Mouse (Mus musculus) heart, postnatal 0 days (tissue): ENCODE measurements at regions not wholly inside any gene's neighbourhood (a gene's known extent, or its start where the extent isn't known, plus 50 kb on each side); places are given as distances from the start of the nearest gene placed in this dataset.
"Not testable (repeated sequence)": the region's sequence is repeated elsewhere in the genome, so short reads cannot be mapped to it uniquely, and the experiment has no call there.

Experiments
- ATAC-seq: fragments of 200-750 bp; cut with Nextera tagmentation; 2 replicates; pipeline ENCODE4 v1.8.0; 2017; ENCODE audit warnings: low read depth, moderate number of reproducible peaks, moderate library complexity; ENCODE audit not compliant: insufficient read depth
- DNase-seq: peaks from one replicate; pipeline ENCODE4 v3.0.0-alpha.2; 2016; ENCODE audit warnings: low spot score
- H3K27ac ChIP-seq: fragments of 300-500 bp; sonication (generic); 2 replicates; pipeline ENCODE4 v1.5.1; 2014; ENCODE audit warnings: low read depth, mild to moderate bottlenecking
- H3K27me3 ChIP-seq: fragments of 300-500 bp; sonication (generic); 2 replicates; pipeline ENCODE4 v1.6.1; 2014; ENCODE audit warnings: low read length, mixed read lengths; ENCODE audit not compliant: control insufficient read depth, insufficient read depth
- H3K36me3 ChIP-seq: fragments of 300-500 bp; sonication (generic); replicated peaks from 2 replicates; pipeline ENCODE4 v1.6.1; 2014; ENCODE audit warnings: low read length, mixed read lengths; ENCODE audit not compliant: control insufficient read depth, insufficient read depth
- H3K4me1 ChIP-seq: fragments of 300-500 bp; sonication (generic); 2 replicates; pipeline ENCODE4 v1.6.1; 2014; ENCODE audit warnings: antibody characterized with exemption; ENCODE audit not compliant: control insufficient read depth, insufficient read depth
- H3K4me2 ChIP-seq: fragments of 300-500 bp; sonication (generic); 2 replicates; pipeline ENCODE4 v1.6.1; 2014; ENCODE audit warnings: low read depth, mild to moderate bottlenecking, low read length, moderate library complexity
- H3K4me3 ChIP-seq: fragments of 300-500 bp; sonication (generic); 2 replicates; pipeline ENCODE4 v1.5.1; 2014; ENCODE audit warnings: low read depth, low read length
- H3K9ac ChIP-seq: fragments of 300-500 bp; sonication (generic); replicated peaks from 2 replicates; pipeline ENCODE4 v1.6.1; 2014; ENCODE audit warnings: low read depth, low read length, mixed read lengths
- H3K9me3 ChIP-seq: fragments of 300-500 bp; sonication (generic); replicated peaks from 2 replicates; pipeline ENCODE4 v1.6.1; 2016; ENCODE audit warnings: low read length; ENCODE audit not compliant: control insufficient read depth
- CTCF ChIP-seq: IDR thresholded peaks from 2 replicates; pipeline ENCODE4 v1.5.1; 2016; ENCODE audit warnings: antibody characterized with exemption, control low read depth, low read depth
- EP300 ChIP-seq: IDR thresholded peaks from 2 replicates; pipeline ENCODE4 v1.6.1; 2016; ENCODE audit warnings: antibody characterized with exemption, low read depth
- WGBS: fragments of 180-500 bp; shearing (Covaris S2); extraction: QIAGEN DNeasy Blood & Tissue Kit; methylation state at CpG from one replicate; pipeline ENCODE4 v1.1.7; 2014; 5-methylcytosine and 5-hydroxymethylcytosine counted together

GRCm38 (mm10) chr9:88259627-88260026 lies 67.4 kb upstream of the Nt5e start:
- DNase-seq (no peak), ATAC-seq (peak; percentile 24)
- no peak overlapping the region; the same call in 1 of the 2 replicates for H3K27ac ChIP-seq
- H3K4me2 ChIP-seq, result no peak overlapping the region
- no peaks in the 10 kb centered on the region for H3K9me3 ChIP-seq
- no peaks in the 10 kb centered on the region for H3K36me3 ChIP-seq
- no peak overlapping the region for H3K9ac ChIP-seq
- TF ChIP-seq EP300 (no peak), CTCF (no peak)
- H3K27me3 ChIP-seq, result no peaks in the 10 kb centered on the region
- no peak overlapping the region for H3K4me3 ChIP-seq
- no peaks in the 10 kb centered on the region; the same call in 1 of the 2 replicates for H3K4me1 ChIP-seq
- WGBS, result 47% methylated on average over 4 of the region's 4 CpGs

- no peak for TF ChIP-seq EP300
- no peak for TF ChIP-seq CTCF
- 66% methylated on average over 2 of the region's 2 CpGs for WGBS
- no peak for DNase-seq
- H3K27ac ChIP-seq, result no peak overlapping the region
- no peaks in the 10 kb centered on the region for H3K27me3 ChIP-seq
- ATAC-seq, result no peak
- H3K9ac ChIP-seq, result no peak overlapping the region
- H3K4me1 ChIP-seq, result no peaks in the 10 kb centered on the region; the same call in 1 of the 2 replicates
- H3K36me3 ChIP-seq, result no peaks in the 10 kb centered on the region
- no peaks in the 10 kb centered on the region for H3K9me3 ChIP-seq
- H3K4me3 ChIP-seq, result no peak overlapping the region
- no peak overlapping the region for H3K4me2 ChIP-seq
Observed at GRCm38 (mm10) chr9:88260072-88260635, 66.8 kb upstream of the Nt5e start.

DNA sequence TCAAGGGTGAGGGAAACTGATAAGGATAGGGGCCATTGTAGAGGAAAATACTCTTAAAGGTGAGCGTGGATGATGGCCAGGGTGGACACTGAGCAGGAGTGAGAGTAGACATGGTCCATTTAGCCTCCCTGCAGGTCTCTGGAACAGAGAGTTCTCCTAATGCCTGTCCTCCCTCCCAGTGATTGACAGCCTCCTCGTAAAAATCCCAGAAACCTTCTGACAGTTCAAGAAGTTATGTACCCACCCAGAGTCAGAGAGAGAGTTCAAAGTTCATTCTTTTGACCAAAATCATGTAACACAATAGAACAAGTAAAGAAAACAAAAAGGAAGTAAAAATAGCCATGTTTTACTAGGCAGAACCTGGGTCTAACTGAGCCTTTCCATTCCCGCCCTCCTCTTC lies 64.5 kb upstream of the Nt5e start:
- ATAC-seq (no peak), DNase-seq (no peak)
- no peak overlapping the region for H3K4me3 ChIP-seq
- TF ChIP-seq EP300 (no peak), CTCF (no peak)
- H3K4me1 ChIP-seq, result no peaks in the 10 kb centered on the region; the same call in 1 of the 2 replicates
- H3K4me2 ChIP-seq, result no peak overlapping the region
- WGBS, result 71% methylated on average over 3 of the region's 3 CpGs
- H3K9me3 ChIP-seq, result no peaks in the 10 kb centered on the region
- H3K27me3 ChIP-seq, result no peaks in the 10 kb centered on the region
- no peak overlapping the region for H3K9ac ChIP-seq
- H3K27ac ChIP-seq, result no peak overlapping the region
- H3K36me3 ChIP-seq, result no peaks in the 10 kb centered on the region

GRCm38 (mm10) chr9:88266346-88266745 lies 60.7 kb upstream of the Nt5e start:
- not testable (repeated sequence) for H3K27me3 ChIP-seq, H3K9ac ChIP-seq, H3K4me3 ChIP-seq, H3K4me2 ChIP-seq, DNase-seq, H3K9me3 ChIP-seq, H3K4me1 ChIP-seq, H3K27ac ChIP-seq, ATAC-seq, H3K36me3 ChIP-seq
- 66% methylated on average over 1 of the region's 1 CpGs for WGBS

- Histone ChIP-seq H3K9ac (no peak overlapping the region), H3K27me3 (no peaks in the 10 kb centered on the region), H3K27ac (no peak overlapping the region), H3K4me3 (no peak overlapping the region), H3K4me1 (no peaks in the 10 kb centered on the region), H3K9me3 (no peaks in the 10 kb centered on the region), H3K36me3 (no peaks in the 10 kb centered on the region), H3K4me2 (no peak overlapping the region)
- TF ChIP-seq CTCF (no peak), EP300 (no peak)
- ATAC-seq (no peak), DNase-seq (no peak)
- WGBS, result 70% methylated on average over 2 of the region's 2 CpGs
Observed at GRCm38 (mm10) chr9:88268811-88269210, 58.2 kb upstream of the Nt5e start.

DNA sequence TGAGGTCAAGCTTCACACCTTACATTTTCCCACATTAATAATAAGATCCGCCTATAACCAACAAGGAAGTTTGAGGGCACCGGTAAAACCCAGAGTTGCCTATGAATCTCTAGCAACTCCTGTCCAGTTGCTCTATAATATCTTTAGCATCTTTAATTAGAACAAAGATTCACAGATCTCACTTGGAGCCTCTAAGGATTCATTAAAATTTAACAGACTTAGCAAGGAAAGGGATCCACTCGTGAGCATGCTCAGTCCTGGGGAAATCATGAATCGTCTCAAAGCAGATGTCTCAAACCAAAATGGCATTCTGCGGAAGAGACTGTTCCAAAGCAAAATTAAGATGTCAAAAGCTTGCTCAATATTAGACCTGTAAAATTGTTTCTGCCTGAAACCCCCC lies 57.8 kb upstream of the Nt5e start:
- no peak overlapping the region for H3K27ac ChIP-seq
- ATAC-seq (no peak), DNase-seq (no peak)
- H3K9me3 ChIP-seq, result no peaks in the 10 kb centered on the region
- H3K36me3 ChIP-seq, result no peaks in the 10 kb centered on the region
- no peak overlapping the region for H3K4me2 ChIP-seq
- 92% methylated on average over 5 of the region's 5 CpGs for WGBS
- H3K27me3 ChIP-seq, result no peaks in the 10 kb centered on the region
- TF ChIP-seq EP300, result no peak
- TF ChIP-seq CTCF, result no peak
- H3K4me1 ChIP-seq, result no peaks in the 10 kb centered on the region
- H3K4me3 ChIP-seq, result no peak overlapping the region
- no peak overlapping the region for H3K9ac ChIP-seq
